Mouse (Mus musculus) myocyte (in vitro differentiated cells): ENCODE measurements around the gene Rrp15.

Experiments
- MAX ChIP-seq: IDR thresholded peaks from one replicate; pipeline ENCODE4 v1.6.1; 2011; ENCODE audit warnings: low read depth, mild to moderate bottlenecking, control low read depth
- MYOD1 ChIP-seq, 3 experiments: IDR thresholded peaks; one replicate each; pipeline ENCODE4 v1.6.1; 2011; ENCODE audit warnings: control low read depth in 2 of 3, low read depth in 2 of 3, mild to moderate bottlenecking in 2 of 3, moderate library complexity in 1 of 3; ENCODE audit not compliant: insufficient read length in 2 of 3, control insufficient read depth in 1 of 3
- POLR2A ChIP-seq: IDR thresholded peaks from one replicate; pipeline ENCODE4 v1.6.1; 2011; ENCODE audit warnings: low read depth, mild to moderate bottlenecking, control low read depth, moderate library complexity; ENCODE audit not compliant: insufficient read length
- POLR2AphosphoS2 ChIP-seq: IDR thresholded peaks from one replicate; pipeline ENCODE4 v1.6.1; 2011; ENCODE audit warnings: low read depth, control low read depth; ENCODE audit not compliant: insufficient read length
- TCF12 ChIP-seq: IDR thresholded peaks from one replicate; pipeline ENCODE4 v1.6.1; 2011; ENCODE audit warnings: mild to moderate bottlenecking, control low read depth; ENCODE audit not compliant: poor library complexity, insufficient read depth, severe bottlenecking
- USF1 ChIP-seq: IDR thresholded peaks from one replicate; pipeline ENCODE4 v1.6.1; 2011; ENCODE audit warnings: low read depth, mild to moderate bottlenecking, control low read depth, moderate library complexity

DNA sequence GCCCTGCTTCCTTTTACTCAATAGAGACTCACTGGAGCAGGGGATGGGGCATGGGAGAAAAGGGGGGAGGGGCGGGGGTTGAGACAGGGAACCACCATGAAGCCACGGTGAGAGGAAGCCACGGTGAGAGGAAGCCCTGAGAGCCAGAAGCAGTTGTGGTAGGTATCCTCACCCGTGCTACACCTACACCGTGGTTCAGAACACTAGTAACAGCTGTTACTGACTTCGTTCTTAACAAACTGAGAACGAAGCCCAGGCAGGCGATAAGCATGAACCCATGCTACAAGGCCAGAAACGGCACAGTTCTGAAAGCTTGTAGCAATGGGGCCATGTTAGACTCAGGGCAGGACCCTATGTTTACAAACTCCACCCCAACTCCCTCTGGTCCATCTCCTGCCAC lies 52.9 kb downstream of the Rrp15 start:
- TF ChIP-seq USF1 (no peak), TCF12 (no peak), MYOD1 (IDR thresholded peaks at IDR 0.05; ENCODE audit: control insufficient read depth in 1 of 3, insufficient read length in 2 of 3, low read depth in 2 of 3) (peak in 2 of 3 experiments; percentile 8 to 63), POLR2A (no peak), MAX (no peak), POLR2AphosphoS2 (no peak)
